Mouse (Mus musculus): ENCODE data around the gene Hmcn1. TPM values are rescaled to one million over a fixed set of nuclear protein-coding genes. Genes with fewer than 3 reads are reported as not detected.
A peak's percentile ranks its signal among the peaks of the same experiment; 100 is the strongest.

Gene Hmcn1
- polyA plus RNA-seq, 1 experiment from 2014 or later = 36.0 TPM

- H3K4me2 ChIP-seq (replicated peaks) = no peak overlapping the region
- H3K9ac ChIP-seq = no peak overlapping the region
- ATAC-seq (ENCODE audit: low FRiP score, low read depth) = no peak
- H3K4me1 ChIP-seq = 0 out of 2 replicates have a peak, but pooled peaks cover 4% of the 10 kb centered on the region
- H3K4me3 ChIP-seq = no peak overlapping the region
- no peaks in the 10 kb centered on the region for H3K36me3 ChIP-seq
- no peak overlapping the region for H3K27ac ChIP-seq
- 75% methylated on average over 4 of the region's 4 CpGs for WGBS
- H3K27me3 ChIP-seq = no peaks in the 10 kb centered on the region
- H3K9me3 ChIP-seq = no peaks in the 10 kb centered on the region
These were observed 8.3 kb downstream of the Hmcn1 start for GRCm38 (mm10) chr1:150984888-150985287.

DNA sequence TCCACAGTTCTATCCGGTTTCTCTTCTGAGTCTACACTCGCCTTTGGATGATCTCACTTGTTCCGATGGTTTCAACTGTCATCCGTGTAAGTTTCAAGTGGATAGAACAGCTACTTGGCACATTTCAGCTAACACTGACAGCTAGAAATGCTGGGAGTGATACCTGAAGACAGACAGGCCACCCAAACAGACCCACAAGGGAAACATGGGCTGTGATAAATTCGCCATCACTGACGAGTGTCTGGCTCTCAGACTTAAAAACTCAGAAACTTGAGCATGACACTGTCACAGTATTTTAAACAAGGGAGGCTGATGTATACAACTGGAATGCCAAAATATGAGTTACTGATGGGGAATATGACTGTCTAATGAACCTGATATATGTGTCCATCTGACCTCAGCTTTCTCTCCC, 9.1 kb downstream of the Hmcn1 start:
- H3K9ac ChIP-seq = no peak overlapping the region
- ATAC-seq (ENCODE audit: low FRiP score, low read depth) = no peak
- no peak overlapping the region for H3K4me3 ChIP-seq
- peaks cover under 1% of the 10 kb centered on the region; the same call in 1 of the 2 replicates for H3K36me3 ChIP-seq
- WGBS = 82% methylated on average over 6 of the region's 6 CpGs
- H3K27ac ChIP-seq = no peak overlapping the region
- no peaks in the 10 kb centered on the region for H3K27me3 ChIP-seq
- no peak overlapping the region for H3K4me2 ChIP-seq (replicated peaks)
- no peaks in the 10 kb centered on the region for H3K9me3 ChIP-seq
- 0 out of 2 replicates have a peak, but pooled peaks cover 4% of the 10 kb centered on the region for H3K4me1 ChIP-seq

DNA sequence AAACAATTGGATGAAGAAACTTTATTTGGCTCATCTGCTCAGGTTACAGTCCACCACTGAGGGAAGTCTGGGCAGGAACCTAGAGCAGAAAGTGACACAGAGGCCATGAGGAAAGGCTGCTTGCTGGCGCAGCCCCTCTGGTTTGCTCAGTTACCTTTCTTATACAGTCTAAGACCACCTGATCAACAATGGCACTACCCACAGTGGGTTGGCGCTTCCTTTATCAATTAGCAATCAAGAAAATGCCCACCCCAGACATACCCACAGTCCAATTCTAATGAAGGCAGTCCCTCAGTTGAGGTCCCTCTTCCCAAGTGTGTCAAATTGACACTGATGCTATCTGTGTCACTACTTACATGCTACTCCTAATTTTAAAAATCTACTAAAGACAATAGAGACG, 14.6 kb downstream of the Hmcn1 start:
- H3K4me2 ChIP-seq (replicated peaks) = no peak overlapping the region
- ATAC-seq (ENCODE audit: low FRiP score, low read depth) = no peak
- WGBS = 95% methylated on average over 3 of the region's 3 CpGs
- no peaks in the 10 kb centered on the region for H3K9me3 ChIP-seq
- no peak overlapping the region for H3K4me3 ChIP-seq
- no peak overlapping the region for H3K27ac ChIP-seq
- H3K4me1 ChIP-seq = peaks cover 17% of the 10 kb centered on the region
- peaks cover 6% of the 10 kb centered on the region; the same call in 1 of the 2 replicates for H3K36me3 ChIP-seq
- H3K27me3 ChIP-seq = no peaks in the 10 kb centered on the region
- H3K9ac ChIP-seq = no peak overlapping the region

- 8% methylated on average over 2 of the region's 2 CpGs for WGBS
- Histone ChIP-seq H3K4me3 (no peak overlapping the region), H3K36me3 (peaks cover 6% of the 10 kb centered on the region; the same call in 1 of the 2 replicates), H3K4me2 (replicated peaks) (no peak overlapping the region; the same call in 1 of the 2 replicates), H3K27ac (no peak overlapping the region), H3K27me3 (no peaks in the 10 kb centered on the region), H3K4me1 (peaks cover 25% of the 10 kb centered on the region), H3K9me3 (no peaks in the 10 kb centered on the region), H3K9ac (no peak overlapping the region)
- peak; percentile 75; the same call in 1 of the 2 replicates for ATAC-seq (ENCODE audit: low FRiP score, low read depth)
These were observed 17.0 kb downstream of the Hmcn1 start for GRCm38 (mm10) chr1:150976263-150976662.

DNA sequence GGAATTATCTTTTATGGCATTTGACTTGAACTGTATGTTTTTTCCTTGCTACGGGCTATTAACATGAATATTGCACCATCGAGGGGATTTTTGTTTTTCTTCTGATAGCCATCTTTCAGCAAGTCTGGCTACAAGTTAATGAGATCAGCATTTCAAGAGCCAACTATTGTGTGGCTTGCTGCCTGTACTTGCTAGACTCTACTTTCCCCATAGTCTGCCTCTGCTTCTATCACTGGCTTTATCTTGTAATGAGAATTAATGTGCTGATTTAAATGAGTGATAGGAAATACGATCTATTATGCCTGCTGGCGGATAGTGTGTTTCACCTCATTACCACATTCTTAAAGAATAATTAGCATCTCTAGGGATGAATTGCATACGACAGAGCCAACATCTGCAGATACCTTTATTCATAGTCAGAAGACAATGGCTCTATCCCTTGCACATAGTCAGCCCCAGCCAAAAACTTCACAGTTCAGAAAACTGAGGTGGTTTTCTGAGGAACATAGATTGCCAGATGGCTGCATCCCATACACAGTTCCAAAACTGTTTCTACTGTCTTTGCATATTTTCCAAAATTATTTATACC, 33.7 kb downstream of the Hmcn1 start:
- no peak overlapping the region for H3K27ac ChIP-seq
- no peak overlapping the region for H3K4me2 ChIP-seq (replicated peaks)
- 71% methylated on average over 5 of the region's 5 CpGs for WGBS
- no peak overlapping the region for H3K4me3 ChIP-seq
- H3K27me3 ChIP-seq = no peaks in the 10 kb centered on the region
- no peaks in the 10 kb centered on the region for H3K36me3 ChIP-seq
- peaks cover 8% of the 10 kb centered on the region for H3K4me1 ChIP-seq
- no peaks in the 10 kb centered on the region for H3K9me3 ChIP-seq
- no peak overlapping the region for H3K9ac ChIP-seq
- no peak for ATAC-seq (ENCODE audit: low FRiP score, low read depth)

GRCm38 (mm10) chr1:150951004-150951403, 42.2 kb downstream of the Hmcn1 start:
- Histone ChIP-seq H3K4me3 (no peak overlapping the region), H3K36me3 (no peaks in the 10 kb centered on the region; the same call in 1 of the 2 replicates), H3K27me3 (0 out of 2 replicates have a peak, but pooled peaks cover 3% of the 10 kb centered on the region), H3K27ac (no peak overlapping the region), H3K9ac (no peak overlapping the region), H3K4me2 (replicated peaks) (no peak overlapping the region), H3K4me1 (peaks cover 36% of the 10 kb centered on the region), H3K9me3 (no peaks in the 10 kb centered on the region)
- peak; percentile 62; the same call in 1 of the 2 replicates for ATAC-seq (ENCODE audit: low FRiP score, low read depth)
- WGBS = 57% methylated on average over 5 of the region's 5 CpGs

- Histone ChIP-seq H3K27ac (0 out of 2 replicates have a peak overlapping the region, but pooled peaks have one; percentile 22), H3K4me1 (peaks cover 45% of the 10 kb centered on the region), H3K36me3 (no peaks in the 10 kb centered on the region; the same call in 1 of the 2 replicates), H3K4me3 (no peak overlapping the region), H3K9ac (no peak overlapping the region), H3K4me2 (replicated peaks) (no peak overlapping the region), H3K9me3 (no peaks in the 10 kb centered on the region), H3K27me3 (0 out of 2 replicates have a peak, but pooled peaks cover 3% of the 10 kb centered on the region)
- peak; percentile 72 for ATAC-seq (ENCODE audit: low FRiP score, low read depth)
- WGBS = 9% methylated on average over 3 of the region's 3 CpGs
These were observed 43.2 kb downstream of the Hmcn1 start for GRCm38 (mm10) chr1:150950046-150950445.

DNA sequence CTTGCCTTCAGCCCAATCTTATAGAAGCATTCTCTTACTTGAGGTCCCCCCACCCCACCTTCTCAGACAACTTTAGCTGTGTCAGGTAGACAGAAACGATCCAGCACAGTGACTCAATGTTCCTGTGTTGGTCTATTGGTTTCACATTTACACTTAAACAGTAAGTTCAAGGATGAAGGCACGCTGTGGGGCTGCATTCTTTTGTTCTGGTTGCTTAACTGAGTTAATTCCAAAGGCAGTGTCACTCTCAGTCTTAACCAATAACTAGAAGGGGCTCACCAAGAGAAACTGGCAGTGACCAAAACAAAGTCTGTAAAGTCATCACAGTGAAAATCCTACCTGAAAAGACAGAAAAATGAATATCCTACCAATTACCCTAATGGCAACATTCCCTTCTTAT, 44.3 kb downstream of the Hmcn1 start:
- H3K36me3 ChIP-seq = no peaks in the 10 kb centered on the region; the same call in 1 of the 2 replicates
- no peaks in the 10 kb centered on the region for H3K9me3 ChIP-seq
- H3K4me3 ChIP-seq = no peak overlapping the region
- no peak overlapping the region for H3K4me2 ChIP-seq (replicated peaks)
- no peak for ATAC-seq (ENCODE audit: low FRiP score, low read depth)
- peaks cover 56% of the 10 kb centered on the region for H3K4me1 ChIP-seq
- 0 out of 2 replicates have a peak, but pooled peaks cover 3% of the 10 kb centered on the region for H3K27me3 ChIP-seq
- 82% methylated on average over 2 of the region's 2 CpGs for WGBS
- no peak overlapping the region for H3K9ac ChIP-seq
- H3K27ac ChIP-seq = no peak overlapping the region

GRCm38 (mm10) chr1:150943601-150944000, 49.6 kb downstream of the Hmcn1 start:
- H3K27me3 ChIP-seq = no peaks in the 10 kb centered on the region
- no peak overlapping the region for H3K9ac ChIP-seq
- WGBS = 3% methylated on average over 2 of the region's 2 CpGs
- no peaks in the 10 kb centered on the region for H3K9me3 ChIP-seq
- no peaks in the 10 kb centered on the region; the same call in 1 of the 2 replicates for H3K36me3 ChIP-seq
- no peak for ATAC-seq (ENCODE audit: low FRiP score, low read depth)
- H3K4me1 ChIP-seq = peaks cover 24% of the 10 kb centered on the region
- no peak overlapping the region for H3K4me3 ChIP-seq
- H3K27ac ChIP-seq = no peak overlapping the region
- no peak overlapping the region for H3K4me2 ChIP-seq (replicated peaks)

GRCm38 (mm10) chr1:150942143-150942542, 51.1 kb downstream of the Hmcn1 start:
- Histone ChIP-seq H3K4me2 (replicated peaks) (no peak overlapping the region), H3K9me3 (no peaks in the 10 kb centered on the region), H3K4me3 (no peak overlapping the region), H3K27me3 (no peaks in the 10 kb centered on the region), H3K9ac (no peak overlapping the region), H3K36me3 (no peaks in the 10 kb centered on the region), H3K4me1 (peaks cover 24% of the 10 kb centered on the region), H3K27ac (no peak overlapping the region)
- 86% methylated on average over 2 of the region's 2 CpGs for WGBS
- no peak for ATAC-seq (ENCODE audit: low FRiP score, low read depth)

DNA sequence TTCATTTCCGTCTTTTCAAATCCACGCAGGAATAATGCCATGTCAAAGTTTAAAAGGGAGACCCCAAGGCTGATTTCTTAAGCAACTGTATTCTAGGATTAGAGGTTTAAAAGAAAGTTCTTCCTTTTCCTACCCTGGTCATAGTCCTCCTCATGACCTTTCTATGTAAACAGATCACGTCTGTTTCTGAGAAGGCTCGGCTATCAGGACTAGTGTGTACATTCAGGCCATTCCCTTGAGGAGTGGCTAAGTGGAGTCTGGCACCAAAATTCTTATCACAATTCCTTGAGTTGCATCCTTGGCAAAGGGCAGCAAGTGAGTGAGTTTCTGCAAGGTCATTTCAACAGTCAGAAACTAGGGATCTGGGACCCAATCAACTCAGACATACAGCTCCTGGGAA, 56.4 kb downstream of the Hmcn1 start:
- no peak for ATAC-seq (ENCODE audit: low FRiP score, low read depth)
- 60% methylated on average over 4 of the region's 4 CpGs for WGBS
- Histone ChIP-seq H3K9me3 (no peaks in the 10 kb centered on the region), H3K27ac (no peak overlapping the region), H3K36me3 (no peaks in the 10 kb centered on the region), H3K9ac (no peak overlapping the region), H3K4me2 (replicated peaks) (no peak overlapping the region), H3K4me1 (peaks cover 13% of the 10 kb centered on the region), H3K27me3 (no peaks in the 10 kb centered on the region), H3K4me3 (no peak overlapping the region)

GRCm38 (mm10) chr1:150933616-150934015, 59.6 kb downstream of the Hmcn1 start:
- Histone ChIP-seq H3K27ac (no peak overlapping the region), H3K4me1 (peaks cover 16% of the 10 kb centered on the region), H3K36me3 (no peaks in the 10 kb centered on the region), H3K27me3 (no peaks in the 10 kb centered on the region), H3K4me2 (replicated peaks) (peak overlapping the region; percentile 53), H3K9ac (no peak overlapping the region; the same call in 1 of the 2 replicates), H3K4me3 (peak overlapping the region; percentile 10), H3K9me3 (no peaks in the 10 kb centered on the region)
- ATAC-seq (ENCODE audit: low FRiP score, low read depth) = no peak; the same call in 1 of the 2 replicates
- WGBS = 21% methylated on average over 9 of the region's 9 CpGs

Data from limb, embryonic 13.5 days (tissue).